Mouse (Mus musculus) liver, embryonic 15.5 days (tissue): ENCODE data around the gene Snip1. TPM values are rescaled to one million over a fixed set of nuclear protein-coding genes. Genes with fewer than 3 reads are reported as not detected.

Experiments
- ATAC-seq: fragments of 200-750 bp; cut with Nextera tagmentation; 2 replicates; pipeline ENCODE4 v1.8.0; 2017; ENCODE audit warnings: moderate number of reproducible peaks, mild to moderate bottlenecking, moderate library complexity; ENCODE audit not compliant: insufficient read depth
- H3K27ac ChIP-seq: fragments of 300-500 bp; sonication (generic); replicated peaks from 2 replicates; pipeline ENCODE4 v1.5.1; 2015; ENCODE audit warnings: mild to moderate bottlenecking, inconsistent platforms
- H3K27me3 ChIP-seq: fragments of 300-500 bp; sonication (generic); 2 replicates; pipeline ENCODE4 v1.6.1; 2015; ENCODE audit warnings: mild to moderate bottlenecking, inconsistent platforms
- H3K36me3 ChIP-seq: fragments of 300-500 bp; sonication (generic); replicated peaks from 2 replicates; pipeline ENCODE4 v1.6.1; 2015; ENCODE audit warnings: moderate library complexity, mild to moderate bottlenecking, inconsistent platforms
- H3K4me1 ChIP-seq: fragments of 300-500 bp; sonication (generic); replicated peaks from 2 replicates; pipeline ENCODE4 v1.6.1; 2015; ENCODE audit warnings: inconsistent platforms
- H3K4me2 ChIP-seq: fragments of 300-500 bp; sonication (generic); 2 replicates; pipeline ENCODE4 v1.6.1; 2015; ENCODE audit warnings: moderate library complexity, mild to moderate bottlenecking, inconsistent platforms
- H3K4me3 ChIP-seq: fragments of 300-500 bp; sonication (generic); replicated peaks from 2 replicates; pipeline ENCODE4 v1.5.1; 2015; ENCODE audit warnings: mild to moderate bottlenecking, inconsistent platforms
- H3K9ac ChIP-seq: fragments of 300-500 bp; sonication (generic); 2 replicates; pipeline ENCODE4 v1.6.1; 2015; ENCODE audit warnings: moderate library complexity, mild to moderate bottlenecking, inconsistent platforms
- H3K9me3 ChIP-seq: fragments of 300-500 bp; sonication (generic); replicated peaks from 2 replicates; pipeline ENCODE4 v1.6.1; 2016; ENCODE audit warnings: inconsistent platforms
- WGBS: fragments of 180-500 bp; shearing (Covaris S2); methylation state at CpG from one replicate; pipeline ENCODE4 v1.1.7; 2015; ENCODE audit warnings: mixed read lengths; ENCODE audit not compliant: insufficient replicate concordance; 5-methylcytosine and 5-hydroxymethylcytosine counted together
- polyA plus RNA-seq: library from polyadenylated mRNA; unstranded; fragments of >200 nt; fragmentation: Nextera tagmentation; extraction: Ambion mirVana; gene quantifications from 2 replicates; pipeline ENCODE4 v1.2.1, GENCODE M21; 2015

Snip1 gene
- polyA plus RNA-seq, 1 experiment from 2014 or later = 14.2 TPM

DNA sequence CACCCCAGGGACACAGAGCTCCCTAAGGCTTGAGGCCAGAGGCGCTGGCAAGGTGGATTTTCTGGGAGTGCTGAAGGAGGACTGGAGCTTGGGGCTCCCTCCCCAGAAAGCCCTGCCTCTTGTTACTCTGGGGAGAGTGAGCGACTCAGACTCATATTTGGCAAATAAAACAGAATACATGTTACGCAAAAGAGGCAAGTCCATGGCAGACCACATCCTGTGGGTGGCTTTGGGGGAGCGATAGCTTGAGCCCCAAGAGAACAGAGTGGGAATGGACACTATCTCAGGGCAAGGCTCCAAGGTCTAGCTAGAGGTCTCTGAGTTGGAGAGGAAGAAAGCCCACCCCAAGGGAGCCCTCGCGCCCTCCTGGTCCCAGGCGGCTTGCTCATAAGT is 56.8 kb downstream of the Snip1 start:
- WGBS = 49% methylated on average over 7 of the region's 7 CpGs
- H3K9ac ChIP-seq = no peak overlapping the region
- peaks cover 65% of the 10 kb centered on the region for H3K4me1 ChIP-seq
- 0 out of 2 replicates have a peak, but pooled peaks cover 6% of the 10 kb centered on the region for H3K36me3 ChIP-seq
- peak overlapping the region; percentile 54; the same call in 1 of the 2 replicates for H3K27ac ChIP-seq
- ATAC-seq = no peak
- no peaks in the 10 kb centered on the region for H3K9me3 ChIP-seq
- peak overlapping the region; percentile 46 for H3K4me2 ChIP-seq
- H3K4me3 ChIP-seq = no peak overlapping the region
- no peaks in the 10 kb centered on the region for H3K27me3 ChIP-seq

Other genes starting within 250 kb of the Snip1 start
- gene Yrdc, start 216.0 kb upstream of the Snip1 start, polyA plus RNA-seq = 16.4 and 21.8 TPM in 2 replicates
- gene 1110065P20Rik, start 215.5 kb upstream of the Snip1 start, polyA plus RNA-seq = 12.6 and 12.7 TPM in 2 replicates
- gene Maneal, start 204.5 kb upstream of the Snip1 start, polyA plus RNA-seq = 0.03 TPM in 1 of 2 replicates, not detected in the other
- gene Epha10, start 185.8 kb upstream of the Snip1 start, polyA plus RNA-seq = not detected in 2 replicates
- 5.2 TPM in 2 replicates for gene 9930104L06Rik, start 129.6 kb upstream of the Snip1 start, polyA plus RNA-seq
- gene Cdca8, start 127.4 kb upstream of the Snip1 start, polyA plus RNA-seq = 116 and 118 TPM in 2 replicates
- gene Rspo1, start 80.2 kb upstream of the Snip1 start, polyA plus RNA-seq = 0.44 and 0.67 TPM in 2 replicates
- 31.8 and 33.6 TPM in 2 replicates for gene Gnl2, start 50.1 kb upstream of the Snip1 start, polyA plus RNA-seq
- gene Dnali1, start 969 bp upstream of the Snip1 start, polyA plus RNA-seq = not detected in 2 replicates
- 16.3 and 18.3 TPM in 2 replicates for gene Meaf6, start 18.5 kb downstream of the Snip1 start, polyA plus RNA-seq
- 0.51 and 0.61 TPM in 2 replicates for gene Zc3h12a, start 61.2 kb downstream of the Snip1 start, polyA plus RNA-seq